8 mouse cellular contexts compared by ENCODE assay signal in the genomic region with DNA sequence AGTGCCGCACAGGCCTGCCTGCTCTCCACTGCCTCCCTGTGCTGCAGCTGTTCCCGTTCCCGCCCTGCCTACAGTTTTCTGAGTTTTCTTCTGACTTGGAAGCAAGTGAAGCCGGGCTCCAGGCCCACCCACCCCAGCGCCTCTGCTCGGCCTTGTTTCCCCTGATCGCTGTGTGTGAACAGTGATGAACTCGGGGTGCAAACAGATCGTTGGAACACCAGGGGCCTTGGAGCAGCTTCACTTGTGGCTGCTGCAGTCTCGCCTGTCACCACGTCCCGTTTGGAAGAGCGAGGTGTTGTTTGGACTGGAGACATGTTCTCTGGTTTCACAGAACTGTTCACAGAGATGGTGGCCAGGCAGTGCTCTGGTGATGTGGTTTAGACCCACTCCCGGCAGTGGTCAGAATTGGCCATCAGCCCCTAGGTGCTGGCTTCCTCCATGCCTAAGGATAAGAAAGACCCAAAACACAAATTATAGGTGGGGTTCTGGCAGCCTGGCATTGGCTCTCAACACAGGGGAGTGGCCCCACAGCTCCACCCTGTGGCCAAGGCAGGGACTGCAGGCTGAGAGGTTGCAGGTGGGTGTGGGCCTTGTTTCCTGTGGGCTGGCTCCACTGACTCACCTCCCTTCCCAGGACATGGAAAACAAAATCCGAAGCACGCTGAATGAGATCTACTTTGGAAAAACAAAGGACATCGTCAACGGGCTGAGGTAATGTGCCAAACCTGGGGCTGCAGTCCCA. TPM values are rescaled to one million over a fixed set of nuclear protein-coding genes. Genes with fewer than 3 reads are reported as not detected.
DNase-seq lines count a peak whose midpoint lies in the region; ATAC-seq and TF ChIP-seq lines count a peak whose summit lies in the region.

No protein-coding gene starts in this region.

- H3K27me3 ChIP-seq in E14TG2a.4 (ENCODE audit: insufficient read depth, low read length): no peaks in the 10 kb centered on the region
- no peaks in the 10 kb centered on the region for H3K27me3 ChIP-seq in embryonic facial prominence, embryonic 10.5 days (replicated peaks; ENCODE audit: low read depth, poor library complexity, severe bottlenecking)
- no peaks in the 10 kb centered on the region for H3K27me3 ChIP-seq in heart, postnatal 0 days (ENCODE audit: control insufficient read depth, insufficient read depth, low read length)

- peak overlapping the region; percentile 57 for H3K27ac ChIP-seq in embryonic facial prominence, embryonic 10.5 days (replicated peaks)
- peak overlapping the region; percentile 54; the same call in 1 of the 2 replicates for H3K27ac ChIP-seq in heart, postnatal 0 days (ENCODE audit: low read depth)

- no peak overlapping the region for H3K4me2 ChIP-seq in heart, postnatal 0 days (ENCODE audit: low read depth, low read length)

- H3K36me3 ChIP-seq in E14TG2a.4 (ENCODE audit: insufficient read depth, low read length): peaks cover 98% of the 10 kb centered on the region
- peaks cover 99% of the 10 kb centered on the region for H3K36me3 ChIP-seq in embryonic facial prominence, embryonic 10.5 days (replicated peaks)
- peaks cover 72% of the 10 kb centered on the region for H3K36me3 ChIP-seq in heart, postnatal 0 days (replicated peaks; ENCODE audit: control insufficient read depth, insufficient read depth, low read length)

- ATAC-seq in heart, postnatal 0 days (ENCODE audit: insufficient read depth, low read depth): peak; percentile 24; the same call in 1 of the 2 replicates

- H3K9ac ChIP-seq in heart, postnatal 0 days (replicated peaks; ENCODE audit: low read depth, low read length): no peak overlapping the region

- no peak for TF ChIP-seq EP300 in heart, postnatal 0 days (IDR thresholded peaks at IDR 0.05; ENCODE audit: low read depth)

- TF ChIP-seq CTCF in E14TG2a.4 (conservative IDR thresholded peaks at IDR 0.05; ENCODE audit: low read length): peak; percentile 95
- peak; percentile 94 for TF ChIP-seq CTCF in heart, postnatal 0 days (IDR thresholded peaks at IDR 0.05; ENCODE audit: low read depth)

- H3K4me3 ChIP-seq in E14TG2a.4 (replicated peaks; ENCODE audit: low read length): no peak overlapping the region
- no peak overlapping the region for H3K4me3 ChIP-seq in embryonic facial prominence, embryonic 10.5 days
- H3K4me3 ChIP-seq in heart, postnatal 0 days (ENCODE audit: low read depth, low read length): no peak overlapping the region

- WGBS in embryonic facial prominence, embryonic 10.5 days: 86% methylated on average over 18 of the region's 18 CpGs
- WGBS in heart, postnatal 0 days: 70% methylated on average over 18 of the region's 18 CpGs

- DNase-seq in adrenal gland, adult 2 months: peak; percentile 90
- peak; percentile 86 for DNase-seq in embryonic facial prominence, embryonic 10.5 days (ENCODE audit: low spot score)
- peak; percentile 62 for DNase-seq in heart, postnatal 0 days (ENCODE audit: low spot score)
- DNase-seq in layer of hippocampus, adult 9-11 months: peak; percentile 82
- DNase-seq in lung, postnatal 14 days: peak; percentile 91
- DNase-seq in skeletal muscle tissue, adult 2 months (ENCODE audit: low read depth, low spot score): peak; percentile 71
- peak; percentile 51 for DNase-seq in yolk sac, embryonic 10.5 days (ENCODE audit: low spot score)

- H3K9me3 ChIP-seq in E14TG2a.4 (ENCODE audit: low read length): no peaks in the 10 kb centered on the region
- H3K9me3 ChIP-seq in embryonic facial prominence, embryonic 10.5 days: no peaks in the 10 kb centered on the region
- no peaks in the 10 kb centered on the region for H3K9me3 ChIP-seq in heart, postnatal 0 days (replicated peaks; ENCODE audit: control insufficient read depth, low read length)

- peaks cover 60% of the 10 kb centered on the region for H3K4me1 ChIP-seq in E14TG2a.4 (replicated peaks; ENCODE audit: low read depth, low read length)
- H3K4me1 ChIP-seq in embryonic facial prominence, embryonic 10.5 days: peaks cover 35% of the 10 kb centered on the region
- peaks cover 11% of the 10 kb centered on the region for H3K4me1 ChIP-seq in heart, postnatal 0 days (ENCODE audit: control insufficient read depth, insufficient read depth)

RNA-seq across cellular contexts. Expression of gene Pqlc2, which starts 23.2 kb away (rescaled TPM):
- 1 to 10 TPM; 9.2 to 9.5 TPM for total RNA-seq in adrenal gland, adult 2 months (2021)
- 28.2 and 30.1 TPM in 2 replicates for polyA plus RNA-seq in adrenal gland, adult 2 months (2012; rRNA removed)
- 17.5 and 17.7 TPM in 2 replicates for polyA plus RNA-seq in embryonic facial prominence, embryonic 10.5 days (2016; fragmentation: Nextera tagmentation; extraction: Ambion mirVana)
- 6.8 and 20.6 TPM in 2 replicates for total RNA-seq in heart, postnatal 0 days (2014; rRNA removed; ENCODE audit: low replicate concordance)
- 7.7 and 8.3 TPM in 2 replicates for polyA plus RNA-seq in heart, postnatal 0 days (2015; fragmentation: Nextera tagmentation; extraction: Ambion mirVana)

RNA-seq across cellular contexts. Expression of gene Akr7a5, which starts 23.3 kb away (rescaled TPM):
- total RNA-seq in adrenal gland, adult 2 months (2021): 10 to 100 TPM; 59.7 to 61.3 TPM
- 131 and 157 TPM in 2 replicates for polyA plus RNA-seq in adrenal gland, adult 2 months (2012; rRNA removed)
- polyA plus RNA-seq in embryonic facial prominence, embryonic 10.5 days (2016; fragmentation: Nextera tagmentation; extraction: Ambion mirVana): 141 and 158 TPM in 2 replicates
- 62.5 and 67.1 TPM in 2 replicates for total RNA-seq in heart, postnatal 0 days (2014; rRNA removed; ENCODE audit: low replicate concordance)
- polyA plus RNA-seq in heart, postnatal 0 days (2015; fragmentation: Nextera tagmentation; extraction: Ambion mirVana): 65.3 and 66.4 TPM in 2 replicates
